Mouse (Mus musculus) liver, embryonic 12.5 days (tissue): Measurements from ENCODE around the gene Ccpg1. TPM values are rescaled to one million over a fixed set of nuclear protein-coding genes. Genes with fewer than 3 reads are reported as not detected.

Experiments used
- ATAC-seq: fragments of 200-750 bp; cut with Nextera tagmentation; 2 replicates; pipeline ENCODE4 v1.8.0; 2017; ENCODE audit warnings: moderate number of reproducible peaks, mild to moderate bottlenecking, moderate library complexity
- H3K27ac ChIP-seq: fragments of 300-500 bp; sonication (generic); 2 replicates; pipeline ENCODE4 v1.5.1; 2016; ENCODE audit warnings: mild to moderate bottlenecking
- H3K27me3 ChIP-seq: fragments of 300-500 bp; sonication (generic); replicated peaks from 2 replicates; pipeline ENCODE4 v1.6.1; 2016; ENCODE audit warnings: mild to moderate bottlenecking, moderate library complexity
- H3K36me3 ChIP-seq: fragments of 300-500 bp; sonication (generic); 2 replicates; pipeline ENCODE4 v1.6.1; 2016; ENCODE audit warnings: mild to moderate bottlenecking, moderate library complexity
- H3K4me1 ChIP-seq: fragments of 300-500 bp; sonication (generic); 2 replicates; pipeline ENCODE4 v1.6.1; 2016
- H3K4me2 ChIP-seq: fragments of 300-500 bp; sonication (generic); 2 replicates; pipeline ENCODE4 v1.6.1; 2016; ENCODE audit warnings: mild to moderate bottlenecking, moderate library complexity
- H3K4me3 ChIP-seq: fragments of 300-500 bp; sonication (generic); 2 replicates; pipeline ENCODE4 v1.5.1; 2016; ENCODE audit warnings: mild to moderate bottlenecking, moderate library complexity
- H3K9ac ChIP-seq: fragments of 300-500 bp; sonication (generic); 2 replicates; pipeline ENCODE4 v1.6.1; 2016; ENCODE audit warnings: mild to moderate bottlenecking, moderate library complexity
- H3K9me3 ChIP-seq: fragments of 300-500 bp; sonication (generic); replicated peaks from 2 replicates; pipeline ENCODE4 v1.6.1; 2016; ENCODE audit warnings: mild to moderate bottlenecking, moderate library complexity
- WGBS: fragments of 180-500 bp; shearing (Covaris S2); methylation state at CpG from one replicate; pipeline ENCODE4 v1.1.7; 2016; ENCODE audit not compliant: insufficient replicate concordance; 5-methylcytosine and 5-hydroxymethylcytosine counted together
- polyA plus RNA-seq: library from polyadenylated mRNA; unstranded; fragments of >200 nt; fragmentation: Nextera tagmentation; extraction: Ambion mirVana; gene quantifications from 2 replicates; pipeline ENCODE4 v1.2.1, GENCODE M21; 2016

The Ccpg1 gene
- polyA plus RNA-seq, 1 experiment from 2014 or later, result 12.6 TPM

DNA sequence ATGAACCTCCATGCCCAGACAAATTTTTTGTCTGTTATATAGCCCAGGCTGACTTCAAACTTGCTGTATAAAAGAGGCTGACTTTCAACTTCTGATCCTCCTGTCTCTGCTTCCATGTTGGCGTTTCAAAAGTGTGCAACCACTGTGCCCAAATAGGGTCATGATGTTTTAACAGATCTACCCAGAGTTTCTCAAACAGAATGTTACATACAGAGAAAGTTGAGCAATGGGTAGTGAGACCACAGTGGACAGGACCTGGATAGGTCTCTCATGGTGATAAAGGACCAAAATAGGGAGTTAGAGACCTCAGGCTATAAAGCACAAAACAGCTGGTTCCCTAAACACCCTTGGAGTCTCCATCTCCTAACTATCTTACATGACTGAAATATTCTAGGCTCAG lies 45.2 kb downstream of the Ccpg1 start:
- Histone ChIP-seq H3K9me3 (no peaks in the 10 kb centered on the region), H3K9ac (no peak overlapping the region), H3K36me3 (peaks cover 54% of the 10 kb centered on the region), H3K4me2 (no peak overlapping the region), H3K27me3 (no peaks in the 10 kb centered on the region), H3K27ac (no peak overlapping the region), H3K4me1 (no peaks in the 10 kb centered on the region), H3K4me3 (no peak overlapping the region)
- no peak for ATAC-seq
- WGBS, result 82% methylated on average over 1 of the region's 1 CpGs

GRCm38 (mm10) chr9:73031421-73031820 lies 46.2 kb downstream of the Ccpg1 start:
- no peak overlapping the region for H3K4me3 ChIP-seq
- H3K36me3 ChIP-seq, result peaks cover 59% of the 10 kb centered on the region
- no peak for ATAC-seq
- H3K9me3 ChIP-seq, result no peaks in the 10 kb centered on the region
- H3K27me3 ChIP-seq, result no peaks in the 10 kb centered on the region
- no peak overlapping the region for H3K4me2 ChIP-seq
- H3K27ac ChIP-seq, result no peak overlapping the region
- H3K9ac ChIP-seq, result no peak overlapping the region
- H3K4me1 ChIP-seq, result no peaks in the 10 kb centered on the region
- WGBS, result 61% methylated on average over 4 of the region's 4 CpGs

DNA sequence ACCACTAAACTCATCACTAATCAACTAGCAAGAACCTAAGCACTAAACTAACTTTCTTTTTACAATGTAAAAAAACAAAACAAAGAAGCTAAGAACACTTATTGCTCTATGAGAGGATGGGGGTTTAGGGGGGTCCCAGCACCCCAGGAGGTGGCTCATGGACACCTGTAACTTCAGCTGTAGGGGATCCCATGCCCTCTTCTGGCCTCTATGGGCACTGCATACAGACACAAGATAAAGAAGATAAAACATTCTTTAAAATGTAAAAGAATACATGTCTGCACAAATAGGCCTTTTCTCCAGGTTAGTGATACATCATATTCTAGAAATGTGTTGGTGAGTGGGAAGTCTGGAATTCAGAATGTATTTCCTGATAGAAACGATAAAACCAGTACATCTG lies 48.2 kb downstream of the Ccpg1 start:
- Histone ChIP-seq H3K4me1 (peaks cover 3% of the 10 kb centered on the region), H3K27me3 (no peaks in the 10 kb centered on the region)
- 85% methylated on average over 1 of the region's 1 CpGs for whole genome bisulfite sequencing

DNA sequence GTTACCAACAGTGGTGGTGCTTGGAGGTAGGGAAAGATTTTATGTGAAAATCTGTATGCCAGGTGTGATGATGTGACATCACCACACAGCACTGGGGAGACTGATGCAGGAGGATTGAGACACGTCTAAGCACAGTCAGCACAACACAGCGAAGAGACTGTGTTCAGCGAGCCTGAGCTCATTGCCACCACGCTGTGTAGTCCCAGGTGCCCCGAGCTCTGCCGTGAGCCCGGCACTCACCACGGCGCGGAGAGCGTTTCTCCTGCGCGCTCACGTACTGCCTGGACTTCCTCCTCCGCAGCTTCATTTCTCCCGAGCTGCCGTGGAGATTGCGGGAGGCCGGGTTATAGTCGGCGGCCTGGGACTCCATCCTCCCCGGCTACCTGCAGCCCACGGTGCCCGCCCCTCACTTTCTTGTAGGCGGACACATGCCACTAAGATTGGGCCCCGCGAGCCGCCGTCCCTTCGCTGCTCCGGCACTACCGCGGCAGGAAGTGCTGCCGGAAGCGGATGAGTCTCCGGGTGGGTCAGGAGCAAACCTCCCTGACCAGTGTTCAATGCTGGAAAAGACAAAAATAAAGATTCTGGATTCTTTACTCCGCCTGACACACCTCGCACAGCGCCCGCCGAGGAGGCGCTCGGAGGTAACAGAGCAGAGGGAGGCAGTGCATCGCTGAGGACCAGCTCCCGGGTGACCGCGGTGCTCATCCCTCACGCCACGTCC lies 54.2 kb downstream of the Ccpg1 start:
- under 1% methylated on average over 49 of the region's 49 CpGs for WGBS
- Histone ChIP-seq H3K4me2 (peak overlapping the region; percentile 90), H3K4me3 (peak overlapping the region; percentile 77), H3K36me3 (peaks cover 9% of the 10 kb centered on the region), H3K9ac (peak overlapping the region; percentile 79), H3K4me1 (peaks cover 32% of the 10 kb centered on the region), H3K27me3 (no peaks in the 10 kb centered on the region), H3K9me3 (no peaks in the 10 kb centered on the region), H3K27ac (peak overlapping the region; percentile 73)
- peak; percentile 85 for ATAC-seq

More for the DNA sequence above, 48.2 kb downstream of the Ccpg1 start:
- peaks cover 53% of the 10 kb centered on the region for H3K36me3 ChIP-seq
- no peak overlapping the region for H3K27ac ChIP-seq
- ATAC-seq, result no peak
- no peaks in the 10 kb centered on the region for H3K9me3 ChIP-seq
- H3K4me2 ChIP-seq, result no peak overlapping the region
- no peak overlapping the region for H3K9ac ChIP-seq
- no peak overlapping the region for H3K4me3 ChIP-seq

DNA sequence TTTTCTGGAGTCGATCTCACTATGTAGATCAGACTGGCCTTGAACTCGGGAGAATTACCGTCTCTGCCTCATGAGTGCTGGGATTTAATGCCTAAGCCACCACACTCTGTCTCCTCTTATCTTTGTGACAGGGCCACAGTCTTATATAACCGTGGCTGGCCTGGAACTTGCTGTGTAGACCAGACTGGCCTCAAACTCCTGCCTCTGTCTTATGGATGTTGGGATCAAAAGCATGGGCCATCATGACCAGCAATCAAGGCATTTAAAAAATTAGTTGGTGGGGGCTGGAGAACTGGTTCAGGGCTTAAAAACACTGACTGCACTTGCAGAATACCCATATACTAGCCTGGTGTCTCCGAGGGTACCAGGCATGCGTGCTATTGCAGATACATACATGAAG lies 54.9 kb downstream of the Ccpg1 start, which contains the start of gene Pigb:
Pigb (minus strand) TSS at position 299 of the 400 bp plus-strand sequence.
- Histone ChIP-seq H3K27ac (peak within 1 kb of the TSS; percentile 73), H3K9me3 (no peaks in the 10 kb centered on the region), H3K36me3 (peaks cover 6% of the 10 kb centered on the region; the same call in 1 of the 2 replicates), H3K9ac (peak within 1 kb of the TSS; percentile 79), H3K4me1 (peaks cover 38% of the 10 kb centered on the region), H3K4me2 (peak within 1 kb of the TSS; percentile 90), H3K27me3 (no peaks in the 10 kb centered on the region), H3K4me3 (peak within 1 kb of the TSS; percentile 77)
- ATAC-seq, result no peak
- WGBS, result 24% methylated on average over 6 of the region's 6 CpGs

- peak within 1 kb of the TSS; percentile 86 for H3K4me2 ChIP-seq
- peak within 1 kb of the TSS; percentile 61 for H3K4me3 ChIP-seq
- ATAC-seq, result peak; percentile 65
- peak within 1 kb of the TSS; percentile 66 for H3K9ac ChIP-seq
- peaks cover 36% of the 10 kb centered on the region for H3K4me1 ChIP-seq
- no peaks in the 10 kb centered on the region for H3K36me3 ChIP-seq
- H3K27ac ChIP-seq, result 0 out of 2 replicates have a peak within 1 kb of the TSS, but pooled peaks have one; percentile 43
- no peaks in the 10 kb centered on the region for H3K9me3 ChIP-seq
- H3K27me3 ChIP-seq, result no peaks in the 10 kb centered on the region
- WGBS, result 1% methylated on average over 41 of the region's 41 CpGs
These were observed 59.2 kb downstream of the Ccpg1 start, which contains the start of gene Rab27a for GRCm38 (mm10) chr9:73044146-73045079. Gene Rab27a, plus strand, starts transcription at chr9:73044854.

GRCm38 (mm10) chr9:73045204-73045603 lies 60.0 kb downstream of the Ccpg1 start:
- no peaks in the 10 kb centered on the region for H3K36me3 ChIP-seq
- peaks cover 33% of the 10 kb centered on the region for H3K4me1 ChIP-seq
- ATAC-seq, result no peak
- H3K4me3 ChIP-seq, result peak overlapping the region; percentile 61
- H3K27me3 ChIP-seq, result no peaks in the 10 kb centered on the region
- peak overlapping the region; percentile 86 for H3K4me2 ChIP-seq
- 12% methylated on average over 7 of the region's 7 CpGs for WGBS
- H3K27ac ChIP-seq, result no peak overlapping the region
- peak overlapping the region; percentile 66 for H3K9ac ChIP-seq
- H3K9me3 ChIP-seq, result no peaks in the 10 kb centered on the region

DNA sequence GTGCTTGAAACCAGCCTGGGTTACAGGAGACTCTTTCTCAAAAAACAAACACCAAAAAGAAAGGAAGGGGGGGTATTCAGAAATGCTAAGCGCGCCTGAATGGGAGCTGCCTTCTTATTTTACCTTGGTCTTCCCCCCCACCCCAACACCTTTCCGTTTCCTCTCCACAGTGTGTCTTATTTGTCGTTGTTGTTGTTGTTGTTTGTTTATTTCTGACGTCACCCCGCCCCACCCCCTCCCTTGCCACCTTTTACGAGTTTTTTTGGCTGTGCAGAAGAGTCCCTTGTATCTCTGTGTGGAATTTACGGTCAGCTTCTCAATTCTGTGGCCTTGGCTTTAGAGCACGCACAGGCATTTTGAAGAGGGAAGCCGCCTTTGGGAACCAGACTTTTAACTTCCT lies 60.5 kb downstream of the Ccpg1 start:
- Histone ChIP-seq H3K4me3 (peak overlapping the region; percentile 61), H3K4me2 (peak overlapping the region; percentile 86), H3K4me1 (peaks cover 28% of the 10 kb centered on the region), H3K36me3 (no peaks in the 10 kb centered on the region), H3K9ac (no peak overlapping the region), H3K27ac (no peak overlapping the region), H3K27me3 (no peaks in the 10 kb centered on the region), H3K9me3 (no peaks in the 10 kb centered on the region)
- ATAC-seq, result no peak
- WGBS, result 41% methylated on average over 10 of the region's 10 CpGs

GRCm38 (mm10) chr9:73047906-73048305 lies 62.7 kb downstream of the Ccpg1 start:
- H3K36me3 ChIP-seq, result no peaks in the 10 kb centered on the region
- H3K9ac ChIP-seq, result no peak overlapping the region
- no peak for ATAC-seq
- no peaks in the 10 kb centered on the region for H3K27me3 ChIP-seq
- no peak overlapping the region for H3K27ac ChIP-seq
- no peaks in the 10 kb centered on the region for H3K9me3 ChIP-seq
- H3K4me2 ChIP-seq, result no peak overlapping the region
- no peak overlapping the region for H3K4me3 ChIP-seq
- peaks cover 22% of the 10 kb centered on the region for H3K4me1 ChIP-seq
- WGBS, result 69% methylated on average over 2 of the region's 2 CpGs

GRCm38 (mm10) chr9:73048927-73049326 lies 63.7 kb downstream of the Ccpg1 start:
- Histone ChIP-seq H3K9ac (no peak overlapping the region), H3K4me2 (no peak overlapping the region), H3K4me3 (no peak overlapping the region), H3K27me3 (no peaks in the 10 kb centered on the region), H3K36me3 (no peaks in the 10 kb centered on the region), H3K4me1 (peaks cover 19% of the 10 kb centered on the region), H3K9me3 (no peaks in the 10 kb centered on the region), H3K27ac (no peak overlapping the region)
- ATAC-seq, result no peak
- WGBS, result 16% methylated on average over 4 of the region's 4 CpGs

GRCm38 (mm10) chr9:73049833-73050232 lies 64.6 kb downstream of the Ccpg1 start:
- H3K36me3 ChIP-seq, result no peaks in the 10 kb centered on the region
- H3K4me2 ChIP-seq, result no peak overlapping the region
- H3K9ac ChIP-seq, result no peak overlapping the region
- H3K4me3 ChIP-seq, result no peak overlapping the region
- no peak overlapping the region for H3K27ac ChIP-seq
- ATAC-seq, result no peak
- H3K27me3 ChIP-seq, result no peaks in the 10 kb centered on the region
- H3K9me3 ChIP-seq, result no peaks in the 10 kb centered on the region
- WGBS, result 72% methylated on average over 5 of the region's 5 CpGs
- H3K4me1 ChIP-seq, result peaks cover 10% of the 10 kb centered on the region

DNA sequence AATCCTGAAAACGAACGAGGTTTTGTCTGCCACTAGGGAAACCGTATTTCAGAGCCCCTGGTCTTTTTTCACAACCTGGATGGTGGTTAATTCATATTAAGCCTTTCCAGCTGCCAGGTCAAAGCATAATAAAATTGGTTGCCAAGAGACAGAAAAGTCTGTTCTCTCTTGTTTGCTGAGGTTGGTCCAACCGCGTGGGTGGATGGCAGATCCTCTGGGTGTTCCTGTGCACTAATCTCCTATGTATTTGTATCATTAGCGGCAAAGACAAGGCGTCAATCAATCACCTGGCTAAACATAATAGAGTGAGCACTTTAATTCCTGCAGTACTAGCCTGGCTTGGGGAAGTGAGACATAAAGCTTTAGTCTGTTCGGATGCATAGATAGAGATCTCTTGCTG lies 65.4 kb downstream of the Ccpg1 start:
- Histone ChIP-seq H3K4me2 (no peak overlapping the region), H3K4me3 (no peak overlapping the region), H3K36me3 (no peaks in the 10 kb centered on the region), H3K9me3 (no peaks in the 10 kb centered on the region), H3K4me1 (peaks cover 2% of the 10 kb centered on the region), H3K27ac (no peak overlapping the region), H3K27me3 (no peaks in the 10 kb centered on the region), H3K9ac (no peak overlapping the region)
- no peak for ATAC-seq
- WGBS, result 55% methylated on average over 8 of the region's 8 CpGs
